Mouse (Mus musculus): ENCODE data around the gene Ube2d3.

- TF ChIP-seq CTCF (IDR thresholded peaks at IDR 0.05; ENCODE audit: control insufficient read depth, insufficient read depth, insufficient read length) (no peak), MYOG (IDR thresholded peaks at IDR 0.05; ENCODE audit: control insufficient read depth, extremely low read depth, insufficient read length) (no peak), MAX (IDR thresholded peaks at IDR 0.05) (no peak), CEBPB (IDR thresholded peaks at IDR 0.05; ENCODE audit: low read depth) (no peak), USF1 (IDR thresholded peaks at IDR 0.05; ENCODE audit: low read depth) (no peak)
Measured at GRCm38 (mm10) chr3:135411824-135412223, 26.1 kb upstream of the Ube2d3 start.

All from C2C12 (cell line).